Mouse (Mus musculus) right cerebral cortex, adult 18-20 months (tissue): ENCODE data around the gene Dpy19l1.

ENCODE experiments used
- DNase-seq: peaks from one replicate; pipeline ENCODE4 v3.0.0; 2022; ENCODE audit warnings: mixed read lengths

The Dpy19l1 gene

DNA sequence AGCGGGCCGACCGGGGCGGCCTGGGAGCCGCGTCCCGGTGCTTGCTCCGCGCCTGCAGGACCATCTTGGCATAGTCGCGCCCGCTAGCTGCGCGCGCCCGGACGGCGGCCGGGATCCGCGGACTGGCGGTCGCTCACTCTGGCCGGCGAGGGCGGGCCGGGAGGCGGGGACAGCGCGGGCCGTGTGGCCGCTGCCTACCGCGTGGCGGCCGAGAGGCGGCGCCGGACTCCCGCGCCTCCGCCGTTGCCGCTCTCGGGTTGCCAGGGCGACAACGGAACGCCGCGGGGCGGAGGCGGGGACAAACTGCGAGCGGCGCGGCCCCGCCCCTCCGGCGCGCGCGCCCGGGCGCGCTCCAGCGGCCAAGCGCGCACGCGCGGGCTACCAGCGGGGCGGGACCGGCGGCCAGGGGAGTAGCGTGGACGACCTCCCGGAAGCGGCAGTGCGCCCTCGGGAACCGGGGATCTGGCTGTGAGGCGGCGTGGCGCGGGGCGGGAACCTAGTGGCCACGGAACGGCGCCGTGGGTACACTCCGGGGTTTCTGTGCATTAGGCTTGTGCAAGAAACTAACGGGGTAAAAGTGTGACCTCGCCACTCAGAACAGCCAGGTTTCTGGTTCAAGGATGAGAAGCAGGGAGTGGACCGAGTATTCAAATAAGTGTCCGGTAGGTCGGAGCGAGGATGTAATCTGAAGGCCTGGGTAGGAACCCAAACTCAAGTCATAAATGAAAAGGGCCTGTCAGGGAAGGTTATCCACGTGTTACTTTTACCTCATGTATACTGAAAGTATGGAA is at the start of gene Dpy19l1:
Gene Dpy19l1 (minus strand): TSS at position 74 of the 791 bp plus-strand sequence.
- peak; percentile 94 for DNase-seq

DNA sequence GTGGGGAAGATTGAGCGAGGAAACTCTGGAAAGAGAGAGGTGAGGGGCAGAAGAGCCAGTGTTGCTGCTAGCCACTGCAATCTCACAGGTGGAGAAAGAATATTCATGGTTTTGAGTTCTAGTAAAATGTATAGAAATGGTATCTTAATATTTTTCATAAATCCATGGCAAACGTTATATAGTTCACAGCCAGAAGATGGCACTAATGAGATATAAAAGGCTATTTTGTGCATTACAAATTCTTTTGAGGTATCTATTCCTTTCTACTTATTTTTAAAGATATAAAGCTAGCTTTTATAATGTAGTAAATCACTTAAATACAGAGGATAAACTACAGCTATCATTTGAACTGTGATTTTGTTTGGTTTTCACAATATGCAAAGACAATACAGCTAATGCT is 35.2 kb upstream of the Dpy19l1 start:
- no peak for DNase-seq

DNA sequence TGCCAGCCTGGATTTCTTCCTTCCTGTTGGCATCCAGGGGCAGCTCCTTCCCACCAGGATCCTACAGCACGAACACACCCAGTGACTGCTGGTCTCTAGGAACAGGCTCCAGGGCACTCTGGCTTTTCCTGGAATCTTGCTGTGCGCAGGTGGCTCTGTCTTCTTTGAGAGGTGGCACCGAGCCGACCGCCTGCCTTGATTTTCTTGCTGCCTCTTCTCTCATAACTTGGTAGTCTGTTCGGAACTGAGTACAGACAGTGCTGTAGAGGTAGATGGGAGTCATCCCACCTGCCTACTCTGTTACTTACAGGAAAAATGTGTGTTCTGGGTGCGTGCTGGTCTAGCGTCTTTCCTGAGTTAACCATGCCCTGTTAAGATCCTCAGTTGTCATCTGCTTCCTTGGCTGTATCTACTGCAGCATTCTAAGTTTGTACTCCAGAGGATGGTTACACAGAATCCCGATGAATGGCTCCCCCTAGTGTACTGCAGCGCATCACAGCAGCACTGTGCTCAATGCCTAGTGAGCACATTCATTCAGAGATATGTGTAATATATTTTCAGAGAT is 13.7 kb upstream of the Dpy19l1 start:
- peak; percentile 83 for DNase-seq

DNA sequence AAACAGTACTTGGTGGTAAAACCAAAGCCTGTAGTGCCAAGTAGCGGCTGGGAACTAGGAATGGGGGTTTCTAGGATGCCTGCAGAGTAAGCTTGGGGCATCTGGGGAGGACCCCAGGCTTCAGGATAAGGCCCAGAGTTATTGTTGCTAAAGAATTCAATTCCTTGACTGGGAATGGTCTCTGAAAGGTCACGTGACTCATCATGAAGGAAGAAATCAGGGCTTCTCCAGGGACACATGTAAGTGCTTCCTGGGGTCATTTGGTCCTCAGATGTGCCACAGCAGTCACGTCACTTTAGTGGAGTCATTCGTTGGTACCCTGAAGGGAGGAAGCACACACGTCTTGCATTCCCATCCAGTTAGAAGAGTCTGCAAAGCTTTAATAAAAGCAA is 11.1 kb upstream of the Dpy19l1 start:
- DNase-seq = no peak

DNA sequence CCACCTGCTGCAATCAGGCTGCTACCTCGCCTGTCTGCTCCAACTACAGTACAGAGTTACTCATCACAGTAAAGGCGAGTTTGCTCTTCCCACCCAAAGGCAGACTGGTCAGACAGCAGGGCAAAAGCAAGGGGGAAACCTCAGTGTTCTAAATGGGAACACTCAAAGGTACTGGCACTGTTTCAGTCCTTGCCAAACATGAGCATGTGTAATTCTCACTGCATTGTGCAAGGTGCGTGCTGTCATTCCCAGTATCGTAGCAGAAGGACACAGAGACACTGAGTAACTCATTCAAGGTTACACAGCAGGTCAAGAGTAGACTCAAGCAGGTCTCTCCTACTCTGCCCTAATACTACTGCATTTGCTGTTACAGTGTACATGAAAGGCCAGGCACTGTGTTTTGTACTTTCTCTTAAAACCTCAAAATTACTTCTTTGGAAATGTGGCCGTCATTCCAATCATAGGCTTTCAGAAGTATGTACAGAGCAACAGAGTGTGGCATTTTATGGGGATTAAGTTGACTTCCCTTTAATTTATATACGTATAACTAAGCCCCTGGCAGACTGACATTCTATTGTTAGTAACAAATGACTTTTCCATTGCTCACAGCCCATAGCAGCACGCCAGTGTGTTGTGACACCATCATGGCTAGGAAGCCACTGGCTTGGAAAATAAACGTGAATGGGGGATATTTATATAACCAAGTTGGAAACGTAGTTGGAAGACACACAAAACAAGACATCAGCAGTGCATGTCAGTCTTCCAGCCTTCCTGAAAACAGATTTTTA is 10.5 kb upstream of the Dpy19l1 start:
- no peak for DNase-seq

DNA sequence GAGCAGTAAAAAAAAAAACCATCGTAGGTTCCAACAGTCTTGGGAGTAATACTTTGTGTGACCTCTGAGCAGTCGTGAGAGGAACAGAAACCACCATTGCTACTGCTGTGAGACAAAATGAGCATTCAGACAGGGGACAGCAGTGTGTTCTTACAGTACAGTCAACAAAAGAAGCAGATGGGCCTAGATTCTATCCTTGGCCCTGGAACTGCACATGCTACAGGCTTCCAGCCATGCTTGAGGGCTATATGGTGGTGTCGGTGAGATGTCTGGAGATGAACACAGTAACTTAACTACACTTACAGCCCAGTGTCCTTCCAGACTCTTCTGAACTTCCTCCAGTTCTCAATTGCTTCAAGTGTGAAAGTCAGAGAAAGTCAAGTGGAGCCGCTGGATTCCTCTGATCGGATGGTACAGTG is 9.2 kb upstream of the Dpy19l1 start:
- DNase-seq = no peak

DNA sequence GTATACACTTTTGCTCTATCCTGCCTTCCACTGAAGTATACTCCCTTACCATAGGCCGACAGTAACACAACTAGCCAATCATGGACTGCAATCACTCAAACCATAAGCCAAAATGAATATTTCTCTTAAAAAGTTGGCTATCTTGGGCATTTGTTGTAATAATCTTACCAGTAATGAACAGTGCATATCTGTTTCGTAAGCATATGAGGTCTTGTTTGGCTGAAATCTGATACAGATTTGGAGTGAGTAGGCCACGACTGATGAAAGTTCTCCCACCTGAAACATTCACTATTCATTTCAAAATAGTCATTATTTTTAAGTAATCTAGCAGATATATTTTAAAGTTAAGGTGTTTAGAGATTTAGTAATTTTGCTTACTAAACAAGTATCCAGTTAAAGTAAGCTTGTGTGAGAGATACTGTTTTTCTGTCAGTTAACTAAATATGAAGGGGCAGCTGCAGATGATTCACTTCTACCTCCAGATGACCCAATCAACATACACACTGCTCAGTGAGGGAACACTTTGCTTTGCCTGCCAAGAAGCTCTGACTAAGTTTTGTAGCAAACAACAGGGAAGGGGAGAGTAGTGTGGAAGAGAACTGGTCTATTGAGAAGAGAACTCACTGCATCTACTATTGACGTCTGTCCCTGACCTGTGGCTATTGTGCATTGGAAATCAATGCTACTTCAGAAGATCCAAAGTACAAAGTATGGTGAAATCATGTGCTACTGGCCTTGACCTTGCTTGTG is 8.6 kb upstream of the Dpy19l1 start:
- no peak for DNase-seq

DNA sequence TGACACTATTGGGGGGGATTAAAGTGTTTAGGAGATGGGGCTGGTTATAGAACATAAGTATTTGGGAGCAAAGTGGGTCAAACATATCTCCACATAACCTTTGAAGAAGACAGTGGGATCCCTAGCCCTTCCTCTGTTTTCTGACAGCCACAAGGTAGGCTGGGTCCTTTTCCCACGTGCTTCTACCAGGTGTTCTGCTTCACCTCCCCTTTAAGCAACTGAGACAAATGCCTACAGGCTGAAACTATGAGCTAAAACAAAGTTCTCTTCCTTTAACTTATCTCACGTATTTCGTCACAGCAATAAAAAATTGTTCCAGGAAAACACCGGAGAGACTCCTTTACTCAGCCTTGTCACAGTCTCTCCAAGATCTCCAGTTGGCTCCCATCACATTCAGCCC is 5.9 kb upstream of the Dpy19l1 start:
- DNase-seq = no peak

DNA sequence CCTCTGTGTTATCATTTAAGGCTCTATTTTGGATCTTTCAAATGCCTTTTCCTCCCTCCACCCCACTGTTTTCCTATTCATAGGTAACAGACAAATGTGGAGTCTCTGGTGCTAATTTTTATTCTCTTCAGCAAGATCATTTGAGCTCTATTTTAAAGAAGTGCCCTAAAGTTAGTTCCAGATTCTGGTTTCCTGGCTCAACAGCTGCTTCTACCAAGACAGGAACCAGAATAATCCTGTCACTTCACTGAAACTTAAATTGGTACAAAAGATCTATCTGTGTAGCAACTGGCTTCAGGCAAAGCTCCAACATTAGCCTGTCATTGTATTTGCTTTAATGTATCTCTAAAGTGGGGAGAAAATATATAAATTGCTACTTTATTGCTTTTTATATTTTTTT is 3.6 kb upstream of the Dpy19l1 start:
- DNase-seq = no peak

DNA sequence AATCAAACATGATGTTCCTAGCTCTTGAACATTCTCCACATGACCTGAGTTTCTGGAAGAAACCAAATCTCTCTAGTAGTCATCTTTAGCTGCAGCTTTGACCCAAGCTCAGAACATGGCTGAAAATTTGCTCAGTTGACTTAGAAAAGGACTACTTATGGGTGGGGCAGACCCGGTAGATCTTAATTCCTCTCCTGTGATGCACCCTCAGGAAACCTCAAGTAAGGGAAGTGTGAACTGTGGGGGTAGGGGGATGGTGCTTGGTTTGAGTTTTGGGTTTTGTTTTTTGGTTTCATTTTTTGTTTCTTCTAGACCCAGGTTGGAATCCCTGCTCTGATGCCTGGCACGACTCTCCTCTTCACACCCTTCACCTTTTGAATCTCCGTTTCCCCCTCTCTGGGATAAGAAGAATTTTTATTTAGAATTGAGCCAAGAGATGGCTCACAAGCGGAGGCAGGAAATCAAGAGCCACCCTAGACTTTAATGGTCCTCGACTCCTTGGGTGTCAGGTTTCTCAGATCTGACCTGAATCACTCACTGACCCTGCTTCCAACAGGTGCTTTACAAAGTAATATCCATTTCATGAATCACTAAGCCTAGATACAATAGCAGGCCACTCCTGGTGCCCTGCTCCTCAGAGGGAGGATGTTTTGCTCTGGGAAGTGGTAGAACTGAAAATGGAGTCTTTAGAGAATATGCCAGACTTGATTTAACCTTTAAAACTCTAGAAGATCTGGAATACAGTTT is 2.2 kb upstream of the Dpy19l1 start:
- DNase-seq = no peak

DNA sequence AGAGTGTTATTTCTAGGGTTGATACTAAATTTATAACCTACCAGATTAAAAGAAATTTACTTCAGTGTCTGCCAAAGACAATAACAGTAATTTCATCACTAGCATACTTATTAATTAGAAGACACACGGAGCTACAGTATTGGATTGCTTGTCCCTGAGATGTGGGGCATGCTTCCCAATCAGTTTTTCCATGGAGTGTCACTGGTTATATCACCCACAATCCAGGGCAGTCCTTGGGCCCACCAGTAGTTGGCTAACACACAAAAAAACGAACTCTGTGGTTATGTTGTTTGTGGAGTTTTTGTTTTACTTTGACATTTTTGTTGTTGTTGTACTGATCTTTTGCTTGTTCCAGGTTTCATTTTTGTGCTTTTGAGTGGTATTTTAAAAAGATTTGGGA is 1.4 kb upstream of the Dpy19l1 start:
- no peak for DNase-seq

DNA sequence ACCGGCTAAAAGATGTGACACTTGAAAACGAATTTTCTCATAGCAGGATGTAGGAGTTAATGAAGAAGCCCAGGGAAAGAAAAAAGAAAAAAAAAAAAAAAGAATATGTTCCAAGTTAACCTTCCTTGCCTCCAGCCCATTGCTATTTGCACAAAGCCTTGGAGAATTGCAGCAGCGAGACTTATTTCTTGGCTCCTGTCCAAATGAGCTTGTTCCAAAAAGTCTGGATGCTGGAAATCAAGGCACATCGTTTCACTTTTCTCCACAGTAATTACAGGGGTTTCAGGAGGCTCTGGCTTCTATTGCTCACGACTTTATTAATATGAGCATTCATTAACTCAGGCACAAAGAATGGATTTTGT is 899 bp upstream of the Dpy19l1 start:
- DNase-seq = no peak

DNA sequence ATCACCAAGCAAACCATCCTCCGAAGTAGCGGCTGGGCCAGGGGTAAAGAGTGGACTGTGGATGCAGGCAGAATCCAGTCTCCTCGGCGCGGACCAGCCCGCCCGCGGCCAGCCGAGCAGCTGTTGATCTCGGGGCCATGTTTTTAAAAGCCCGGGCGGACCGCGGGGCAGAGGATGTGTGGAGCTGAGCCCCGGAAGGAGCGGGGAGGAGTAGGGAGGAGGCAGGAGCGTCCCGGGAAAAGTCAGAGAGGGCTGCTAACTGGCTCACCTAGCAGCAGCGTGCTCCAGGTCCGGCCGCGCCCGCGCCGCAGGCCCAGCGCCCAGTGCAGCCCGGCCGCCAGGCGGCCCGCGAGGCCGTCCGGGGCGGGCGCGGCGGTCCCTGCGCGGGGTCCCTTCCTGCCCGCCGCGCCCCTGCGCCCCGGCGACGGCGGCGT is 352 bp downstream of the Dpy19l1 start:
- DNase-seq = peak; percentile 35

DNA sequence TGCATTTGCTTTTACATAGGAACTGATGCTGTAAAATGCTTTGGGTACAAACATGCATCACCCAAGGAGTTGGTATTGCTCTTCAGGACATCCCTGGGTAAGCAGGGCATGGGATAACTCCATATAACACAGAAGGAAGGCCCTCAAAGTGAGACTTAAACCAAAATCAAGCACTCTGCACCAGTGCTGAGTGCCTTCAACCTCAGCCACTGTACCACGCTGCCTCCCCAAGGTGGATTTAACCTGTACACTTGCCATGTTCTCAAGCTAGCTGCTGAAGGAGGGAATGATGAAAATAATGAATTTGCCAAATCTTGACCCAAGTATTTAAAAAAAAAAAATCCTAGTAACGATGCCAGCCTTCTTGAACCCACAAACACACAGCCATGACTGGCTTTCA is 1.3 kb downstream of the Dpy19l1 start:
- DNase-seq = no peak

DNA sequence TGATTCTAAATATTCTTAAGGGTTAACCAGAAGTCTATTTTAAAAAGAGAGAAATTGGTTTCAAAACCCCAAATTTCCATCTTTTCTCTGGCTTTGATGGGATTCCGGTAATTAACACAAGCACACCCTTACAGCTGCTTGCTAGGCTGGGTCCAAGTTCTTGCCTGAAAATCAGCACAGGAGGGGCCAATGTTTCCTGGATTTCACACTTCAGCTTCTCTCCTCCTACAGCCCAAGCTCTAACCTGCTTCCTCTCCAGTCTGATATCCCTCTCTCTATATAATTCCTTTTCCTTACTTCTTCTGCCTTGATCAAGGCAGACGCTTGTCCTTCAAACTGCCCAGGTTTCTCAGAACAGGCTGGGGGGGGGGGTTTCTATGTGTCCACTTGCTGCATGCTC is 6.7 kb downstream of the Dpy19l1 start:
- peak; percentile 29 for DNase-seq

DNA sequence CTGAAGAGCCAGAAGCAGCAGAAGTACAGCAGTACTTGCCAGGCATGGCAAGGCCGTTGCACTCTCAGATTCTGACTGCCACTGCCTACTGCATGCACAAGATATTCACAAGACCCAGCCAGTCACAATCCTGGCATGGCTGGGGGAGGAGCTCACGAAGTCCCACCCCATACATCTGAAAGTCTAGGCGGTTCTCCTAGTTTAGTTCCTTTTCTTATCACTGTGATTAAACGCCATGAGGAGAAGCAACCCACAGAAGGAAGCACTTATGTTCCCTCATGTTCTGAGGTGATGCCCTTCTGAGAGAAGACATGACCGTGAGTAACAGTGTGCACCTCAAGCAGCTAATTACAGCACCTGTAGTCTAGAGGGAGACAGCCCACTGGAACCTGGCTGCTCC is 12.4 kb downstream of the Dpy19l1 start:
- DNase-seq = no peak

DNA sequence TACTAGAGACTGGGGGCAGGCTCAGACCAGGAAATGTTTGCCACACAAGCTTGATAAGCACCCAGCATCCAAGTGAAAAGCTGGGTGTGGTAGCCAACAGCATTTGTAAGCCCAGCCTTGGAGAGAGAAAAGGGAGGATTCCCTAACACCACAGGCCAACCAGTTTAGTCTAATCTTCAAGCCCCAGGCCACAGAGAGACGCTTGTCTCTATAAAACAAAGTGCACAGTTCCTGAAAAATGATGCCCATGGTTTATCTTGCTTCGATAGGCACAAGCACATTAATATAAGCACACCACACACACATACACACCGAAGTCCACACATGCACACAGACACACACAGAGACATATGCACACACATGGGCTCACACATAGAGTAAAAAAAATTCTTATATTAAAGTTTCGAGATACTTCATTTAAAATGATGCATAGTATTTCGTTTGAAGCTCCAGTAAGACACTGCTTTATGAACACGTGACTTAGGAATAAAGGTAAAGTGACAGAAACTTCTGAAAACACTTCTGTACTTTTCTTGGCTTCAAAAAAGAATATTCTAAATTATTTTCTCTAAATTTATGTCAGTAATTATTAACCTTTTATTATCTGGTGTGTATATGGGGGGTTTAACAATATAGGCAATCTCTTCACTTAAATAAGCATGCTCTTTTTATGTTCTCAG is 14.4 kb downstream of the Dpy19l1 start:
- DNase-seq = no peak

DNA sequence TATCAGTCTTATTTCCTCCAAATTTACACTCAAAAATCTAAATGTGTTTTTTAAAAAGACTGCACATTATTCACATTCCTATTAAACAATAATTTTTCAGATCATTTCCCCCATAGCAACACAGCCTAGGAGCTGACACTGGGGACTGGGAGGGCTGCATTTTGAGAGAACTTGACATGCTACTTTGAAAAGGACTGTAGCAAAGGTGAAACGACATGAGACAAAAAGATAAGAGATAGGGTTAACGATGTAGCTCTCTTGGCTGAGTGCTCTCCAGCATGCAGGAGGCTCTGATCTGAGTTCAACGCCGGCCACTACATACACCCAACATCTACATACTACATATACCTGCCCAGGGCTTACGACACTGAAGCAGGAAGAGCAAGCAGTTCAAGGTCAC is 20.6 kb downstream of the Dpy19l1 start:
- DNase-seq = no peak

DNA sequence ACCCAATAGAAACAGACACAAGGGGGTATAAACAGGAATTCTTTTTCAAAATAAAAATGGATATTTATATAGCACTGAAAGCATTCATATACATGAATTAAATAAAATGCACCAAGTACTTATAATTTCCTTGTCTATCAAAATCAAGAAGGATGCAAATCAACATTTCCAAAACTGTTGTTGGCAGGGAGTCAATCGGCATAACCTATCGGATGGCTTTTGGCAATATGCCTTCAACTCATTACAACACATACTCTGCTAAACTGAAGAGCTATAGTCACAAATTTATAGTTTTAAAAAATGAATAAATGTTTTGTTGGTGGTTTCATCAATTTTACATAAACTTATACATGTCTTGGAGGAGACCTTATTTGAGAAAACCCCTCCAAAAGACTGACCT is 25.7 kb downstream of the Dpy19l1 start:
- DNase-seq = no peak

DNA sequence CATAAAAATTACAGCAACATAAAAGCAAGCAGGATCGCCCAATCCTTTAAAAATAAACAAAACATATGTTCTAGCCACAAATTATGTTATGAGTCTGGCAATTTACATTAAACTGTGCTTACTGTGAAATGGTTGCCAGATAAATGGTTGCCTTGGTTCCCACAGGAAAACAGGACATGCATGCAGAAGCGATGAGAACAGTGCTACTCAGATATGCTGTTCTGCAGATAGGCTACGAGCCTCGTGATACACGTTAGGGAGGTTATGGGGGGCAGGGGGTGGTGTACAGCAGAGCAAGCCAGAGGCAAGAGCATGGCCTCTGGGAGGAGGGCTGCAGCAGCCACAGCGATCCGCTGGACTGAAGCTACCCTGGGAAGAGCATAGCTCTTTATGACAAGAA is 29.1 kb downstream of the Dpy19l1 start:
- DNase-seq = no peak

DNA sequence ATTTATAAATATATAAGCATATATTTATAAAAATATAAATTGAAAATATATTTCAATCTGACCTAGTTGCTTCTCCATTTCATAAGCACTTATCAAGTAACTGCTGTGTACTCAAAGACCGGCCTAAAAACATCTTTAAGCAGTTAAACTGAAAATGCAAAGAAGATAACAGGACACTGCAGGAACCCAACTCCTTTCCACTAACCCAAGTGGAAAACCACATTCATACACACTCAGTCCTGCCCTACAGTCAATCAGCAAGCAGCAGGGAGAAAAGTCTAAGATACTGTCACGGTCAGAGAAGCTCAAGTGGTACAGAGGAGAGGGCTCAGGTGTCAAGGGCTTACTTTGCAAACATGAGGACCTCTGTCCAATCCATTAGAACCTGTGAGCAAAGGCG is 30.4 kb downstream of the Dpy19l1 start:
- no peak for DNase-seq

DNA sequence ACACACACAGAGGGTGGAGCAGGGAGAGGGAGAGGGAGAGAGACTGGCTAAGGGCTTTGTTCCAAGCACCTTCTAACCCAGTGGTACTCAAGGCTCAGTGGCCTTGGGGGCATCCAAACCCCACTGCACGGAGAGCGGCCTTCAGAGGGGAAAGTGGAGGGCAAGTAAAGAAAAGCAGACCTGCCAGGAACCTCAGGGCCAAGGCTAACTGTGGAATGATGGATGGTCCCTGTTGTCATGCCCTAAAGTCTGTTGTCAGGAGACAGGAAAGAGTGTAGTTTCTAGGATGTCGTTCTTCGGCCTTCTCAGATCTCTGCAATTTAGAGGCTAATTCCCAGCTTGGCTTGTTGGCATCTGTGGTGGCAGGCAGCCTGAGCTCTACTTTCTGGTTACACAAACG is 32.8 kb downstream of the Dpy19l1 start:
- no peak for DNase-seq
